Mouse (Mus musculus) midbrain, embryonic 14.5 days (tissue): ENCODE results near the gene Pcdh20. TPM values are rescaled to one million over a fixed set of nuclear protein-coding genes. Genes with fewer than 3 reads are reported as not detected.

Source experiments
- ATAC-seq: fragments of 200-750 bp; cut with Nextera tagmentation; 2 replicates; pipeline ENCODE4 v1.8.0; 2017; ENCODE audit warnings: moderate number of reproducible peaks, moderate library complexity; ENCODE audit not compliant: low FRiP score, low TSS enrichment
- DNase-seq: peaks from one replicate; pipeline ENCODE4 v3.0.0-alpha.2; 2015
- H3K27ac ChIP-seq: fragments of 300-500 bp; sonication (generic); replicated peaks from 2 replicates; pipeline ENCODE4 v1.5.1; 2014; ENCODE audit warnings: mild to moderate bottlenecking, low read depth, low read length, moderate library complexity
- H3K27me3 ChIP-seq: fragments of 300-500 bp; sonication (generic); 2 replicates; pipeline ENCODE4 v1.6.1; 2014; ENCODE audit warnings: low read length, control low read depth, mixed read lengths; ENCODE audit not compliant: control insufficient read depth, insufficient read depth
- H3K36me3 ChIP-seq: fragments of 300-500 bp; sonication (generic); 2 replicates; pipeline ENCODE4 v1.6.1; 2014; ENCODE audit warnings: low read length, control low read depth; ENCODE audit not compliant: control insufficient read depth, insufficient read depth
- H3K4me1 ChIP-seq: fragments of 300-500 bp; sonication (generic); 2 replicates; pipeline ENCODE4 v1.6.1; 2014; ENCODE audit warnings: mild to moderate bottlenecking, antibody characterized with exemption, low read length, control low read depth; ENCODE audit not compliant: control insufficient read depth, insufficient read depth
- H3K4me2 ChIP-seq: fragments of 300-500 bp; sonication (generic); 2 replicates; pipeline ENCODE4 v1.6.1; 2014; ENCODE audit warnings: mild to moderate bottlenecking, low read length, moderate library complexity
- H3K4me3 ChIP-seq: fragments of 300-500 bp; sonication (generic); replicated peaks from 2 replicates; pipeline ENCODE4 v1.5.1; 2014; ENCODE audit warnings: low read depth, low read length
- H3K9ac ChIP-seq: fragments of 300-500 bp; sonication (generic); replicated peaks from 2 replicates; pipeline ENCODE4 v1.6.1; 2014; ENCODE audit warnings: mild to moderate bottlenecking, low read length, moderate library complexity
- H3K9me3 ChIP-seq: fragments of 300-500 bp; sonication (generic); 2 replicates; pipeline ENCODE4 v1.6.1; 2016; ENCODE audit warnings: low read length, control low read depth, mixed read lengths; ENCODE audit not compliant: control insufficient read depth
- WGBS: fragments of 180-500 bp; shearing (Covaris S2); extraction: QIAGEN DNeasy Blood & Tissue Kit; methylation state at CpG from one replicate; pipeline ENCODE4 v1.1.7; 2014; 5-methylcytosine and 5-hydroxymethylcytosine counted together
- polyA plus RNA-seq: library from polyadenylated mRNA; unstranded; fragments of >200 nt; fragmentation: Nextera tagmentation; extraction: Ambion mirVana; gene quantifications from 2 replicates; pipeline ENCODE4 v1.2.1, GENCODE M21; 2014

Gene Pcdh20
- polyA plus RNA-seq: 4.6 and 5.9 TPM in 2 replicates

DNA sequence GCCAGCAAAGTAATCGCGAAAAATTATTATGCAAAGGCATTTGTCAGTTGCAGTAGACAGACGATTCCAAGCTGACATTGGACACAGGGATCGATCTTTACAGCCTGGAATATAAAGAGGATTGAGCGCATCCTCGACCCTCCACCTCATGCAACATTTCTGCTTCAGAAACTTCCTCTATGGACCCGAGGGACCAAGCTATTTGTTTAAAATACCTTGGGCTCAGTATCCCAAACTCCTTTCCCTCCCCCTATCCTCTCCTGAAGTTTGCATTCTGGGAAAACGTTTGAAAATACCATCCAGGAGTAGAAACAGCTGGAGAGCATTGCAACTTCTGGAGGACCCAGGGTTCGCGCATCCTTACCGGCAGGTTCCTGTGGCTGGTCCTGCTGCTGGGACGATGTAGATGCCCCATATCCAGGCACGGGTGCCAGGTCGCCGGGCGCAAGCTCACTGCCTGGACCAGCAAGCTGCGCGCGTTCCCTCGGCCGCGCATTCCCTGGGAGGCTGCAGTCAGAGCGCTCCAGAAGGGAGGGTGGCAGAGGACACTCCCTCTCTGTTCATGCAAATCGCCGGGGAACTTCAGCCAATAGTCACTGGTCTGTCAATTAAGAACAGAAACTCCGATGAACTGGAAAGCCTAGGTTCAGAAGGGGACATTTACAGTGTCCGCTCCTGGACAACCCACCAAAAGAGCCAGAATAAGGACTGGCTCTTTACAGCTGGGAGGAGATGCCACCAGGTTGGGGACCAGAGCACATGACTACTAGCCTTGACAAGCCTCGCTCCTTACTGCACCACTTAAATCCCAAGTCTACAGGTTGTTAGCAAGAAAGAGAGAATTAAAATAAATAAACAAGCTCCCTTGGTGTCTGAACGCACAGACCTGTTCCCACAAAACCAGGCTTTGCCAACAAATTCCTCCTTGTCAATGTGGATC is at the start of gene Pcdh20:
Gene Pcdh20 (minus strand): TSS at position 902 of the 940 bp plus-strand sequence.
- Histone ChIP-seq H3K4me1 (peaks cover 16% of the 10 kb centered on the region; the same call in 1 of the 2 replicates), H3K9me3 (no peaks in the 10 kb centered on the region), H3K27me3 (no peaks in the 10 kb centered on the region), H3K27ac (no peak within 1 kb of the TSS), H3K4me3 (peak within 1 kb of the TSS; percentile 47), H3K36me3 (no peaks in the 10 kb centered on the region), H3K4me2 (peak within 1 kb of the TSS; percentile 74), H3K9ac (peak within 1 kb of the TSS; percentile 32)
- 1% methylated on average over 29 of the region's 29 CpGs for WGBS
- DNase-seq (peak; percentile 74), ATAC-seq (peak; percentile 76)

DNA sequence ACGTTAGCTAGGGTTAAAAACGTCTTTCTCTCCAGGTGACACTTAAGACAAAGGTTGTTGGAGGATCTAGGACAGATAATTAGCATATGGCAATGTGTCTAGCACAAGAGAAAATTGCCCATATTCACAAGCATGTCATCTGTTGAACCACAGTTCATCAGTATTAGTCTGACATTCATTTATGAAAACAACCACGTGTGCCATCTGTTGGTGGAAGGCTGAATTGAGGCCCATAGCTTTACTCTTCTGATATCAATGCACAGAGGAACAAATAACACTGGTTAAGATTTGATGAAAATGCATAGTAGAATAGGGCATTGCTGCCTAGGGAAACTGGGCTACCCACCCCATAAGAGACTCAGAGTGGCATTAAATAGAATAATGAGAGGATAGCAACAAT is 8.7 kb upstream of the Pcdh20 start:
- ATAC-seq: peak; percentile 14; the same call in 1 of the 2 replicates
- H3K36me3 ChIP-seq: no peaks in the 10 kb centered on the region
- H3K4me2 ChIP-seq: no peak overlapping the region
- 48% methylated on average over 3 of the region's 3 CpGs for WGBS
- peak; percentile 77 for DNase-seq
- no peaks in the 10 kb centered on the region for H3K27me3 ChIP-seq
- no peaks in the 10 kb centered on the region for H3K4me1 ChIP-seq
- no peak overlapping the region for H3K4me3 ChIP-seq
- H3K9me3 ChIP-seq: no peaks in the 10 kb centered on the region
- H3K27ac ChIP-seq: no peak overlapping the region
- H3K9ac ChIP-seq: no peak overlapping the region

DNA sequence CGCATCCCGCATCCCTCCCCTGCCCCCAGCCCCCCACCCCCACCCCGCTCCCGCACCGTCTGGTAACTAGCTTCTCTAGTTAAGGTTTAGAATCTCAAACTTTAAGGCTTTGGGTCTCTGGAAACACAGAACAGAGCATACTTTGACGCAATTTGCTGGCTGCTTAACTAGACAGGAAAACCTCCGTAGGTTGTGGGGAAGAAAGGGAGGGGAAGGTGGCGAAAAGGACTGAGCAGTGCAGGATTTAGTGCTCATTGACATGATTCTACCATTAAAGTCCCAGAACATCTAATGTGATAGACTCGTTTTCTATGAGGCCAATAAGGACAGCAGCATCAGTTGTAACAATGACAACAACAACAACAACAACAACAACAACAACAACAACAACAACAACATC is 1.2 kb downstream of the Pcdh20 start:
- DNase-seq: peak; percentile 52
- no peak overlapping the region for H3K27ac ChIP-seq
- peak overlapping the region; percentile 74 for H3K4me2 ChIP-seq
- peak overlapping the region; percentile 47 for H3K4me3 ChIP-seq
- peak overlapping the region; percentile 38; the same call in 1 of the 2 replicates for H3K9ac ChIP-seq
- peaks cover 16% of the 10 kb centered on the region; the same call in 1 of the 2 replicates for H3K4me1 ChIP-seq
- no peaks in the 10 kb centered on the region for H3K27me3 ChIP-seq
- 0% methylated on average over 9 of the region's 9 CpGs for WGBS
- no peak for ATAC-seq
- H3K36me3 ChIP-seq: no peaks in the 10 kb centered on the region
- H3K9me3 ChIP-seq: no peaks in the 10 kb centered on the region

DNA sequence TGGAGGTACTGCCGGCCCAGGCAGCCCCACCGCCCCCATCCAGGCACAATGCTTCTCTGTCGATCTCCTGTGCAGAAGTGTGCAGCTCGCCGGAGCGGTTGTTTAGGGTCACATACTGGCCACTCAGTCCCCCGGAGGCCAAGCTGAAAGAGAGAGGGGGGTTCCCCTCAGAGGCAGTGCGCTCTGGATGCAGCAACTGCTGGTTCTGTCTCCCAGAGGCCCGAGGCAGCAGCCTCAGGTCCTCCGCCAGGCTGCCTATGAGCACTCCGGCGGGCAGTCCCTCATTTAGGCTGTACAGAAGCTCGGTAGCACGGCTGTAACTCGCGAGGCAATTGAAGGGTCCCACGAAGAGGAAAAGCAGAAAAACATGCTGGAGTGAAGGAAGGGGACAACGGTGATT is 1.8 kb downstream of the Pcdh20 start:
- WGBS: under 1% methylated on average over 18 of the region's 18 CpGs
- Histone ChIP-seq H3K4me2 (peak overlapping the region; percentile 74), H3K4me3 (peak overlapping the region; percentile 47), H3K9me3 (no peaks in the 10 kb centered on the region), H3K36me3 (no peaks in the 10 kb centered on the region), H3K9ac (peak overlapping the region; percentile 38; the same call in 1 of the 2 replicates), H3K27me3 (no peaks in the 10 kb centered on the region), H3K4me1 (peaks cover 16% of the 10 kb centered on the region; the same call in 1 of the 2 replicates), H3K27ac (no peak overlapping the region)
- DNase-seq (peak; percentile 62), ATAC-seq (peak; percentile 52; the same call in 1 of the 2 replicates)

DNA sequence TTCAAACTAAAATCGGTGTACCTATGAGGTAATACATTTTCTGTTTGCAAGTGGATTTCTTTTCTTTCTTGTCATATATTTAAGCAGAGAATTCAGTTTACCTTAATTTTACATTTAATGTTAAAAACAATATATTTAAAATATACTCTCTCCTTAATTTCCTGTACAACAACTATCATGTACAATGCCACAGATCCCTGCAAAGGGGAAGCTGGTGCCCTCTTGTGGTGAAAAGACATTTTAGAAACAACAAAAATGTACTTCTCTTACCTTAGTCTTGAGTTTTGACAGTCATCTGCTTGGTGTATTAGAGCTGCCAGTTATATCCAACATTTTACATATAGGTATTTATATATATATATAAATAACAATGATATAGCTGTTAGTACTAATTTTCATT is 4.8 kb downstream of the Pcdh20 start:
- no peak overlapping the region for H3K27ac ChIP-seq
- no peak overlapping the region for H3K4me3 ChIP-seq
- H3K9me3 ChIP-seq: no peaks in the 10 kb centered on the region
- 0 out of 2 replicates have a peak overlapping the region, but pooled peaks have one; percentile 2 for H3K4me2 ChIP-seq
- no peaks in the 10 kb centered on the region for H3K36me3 ChIP-seq
- WGBS: 96% methylated on average over 1 of the region's 1 CpGs
- DNase-seq: peak; percentile 86
- H3K27me3 ChIP-seq: no peaks in the 10 kb centered on the region
- no peak for ATAC-seq
- no peak overlapping the region for H3K9ac ChIP-seq
- H3K4me1 ChIP-seq: peaks cover 16% of the 10 kb centered on the region; the same call in 1 of the 2 replicates

DNA sequence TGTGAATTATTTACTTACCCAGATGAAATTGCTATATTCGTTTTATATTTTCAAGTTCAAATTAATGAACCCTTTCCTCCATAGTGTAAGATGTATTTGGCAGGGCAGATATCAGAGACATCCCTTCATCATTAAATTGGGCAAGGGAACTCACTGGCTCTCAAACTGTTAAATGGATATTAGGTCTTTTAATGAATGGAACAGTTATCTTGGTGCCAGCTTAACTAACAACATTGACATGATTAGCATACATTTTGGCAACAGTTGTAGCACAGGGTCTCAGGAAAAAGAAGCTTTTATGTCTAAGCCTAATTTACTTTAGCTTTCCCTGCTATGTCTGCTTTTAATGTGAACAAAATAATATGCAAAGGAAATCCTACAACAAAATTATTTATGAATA is 6.8 kb downstream of the Pcdh20 start:
- no peak for ATAC-seq
- WGBS: 68% methylated on average over 1 of the region's 1 CpGs

DNA sequence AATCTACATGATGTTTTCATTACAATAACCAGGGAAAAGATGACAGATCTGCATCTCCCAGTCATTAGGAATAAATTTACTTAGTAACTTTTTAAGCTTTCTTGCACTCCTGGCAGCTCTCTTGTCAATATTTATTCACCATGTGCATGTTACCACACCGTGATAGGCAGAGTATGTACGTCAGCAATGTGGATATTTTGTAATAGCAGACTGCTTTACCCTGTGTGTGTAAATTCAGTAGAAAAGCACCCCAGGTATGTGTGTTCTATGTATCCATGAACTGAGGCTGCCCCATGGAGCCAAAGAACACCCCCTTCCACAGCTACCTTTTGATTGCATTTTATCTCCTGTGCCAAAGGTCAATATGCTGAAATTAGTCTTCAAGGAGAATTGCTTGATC is 7.8 kb downstream of the Pcdh20 start:
- no peak for ATAC-seq
- Histone ChIP-seq H3K27me3 (no peaks in the 10 kb centered on the region), H3K4me2 (no peak overlapping the region), H3K4me1 (no peaks in the 10 kb centered on the region), H3K27ac (no peak overlapping the region), H3K9ac (no peak overlapping the region), H3K4me3 (no peak overlapping the region), H3K36me3 (no peaks in the 10 kb centered on the region), H3K9me3 (no peaks in the 10 kb centered on the region)
- DNase-seq: no peak
- WGBS: 77% methylated on average over 2 of the region's 2 CpGs

More for the DNA sequence above, 6.8 kb downstream of the Pcdh20 start:
- Histone ChIP-seq H3K4me3 (no peak overlapping the region), H3K9ac (no peak overlapping the region), H3K4me2 (no peak overlapping the region), H3K36me3 (no peaks in the 10 kb centered on the region), H3K9me3 (no peaks in the 10 kb centered on the region), H3K27ac (no peak overlapping the region), H3K27me3 (no peaks in the 10 kb centered on the region), H3K4me1 (peaks cover 2% of the 10 kb centered on the region; the same call in 1 of the 2 replicates)
- peak; percentile 32 for DNase-seq

DNA sequence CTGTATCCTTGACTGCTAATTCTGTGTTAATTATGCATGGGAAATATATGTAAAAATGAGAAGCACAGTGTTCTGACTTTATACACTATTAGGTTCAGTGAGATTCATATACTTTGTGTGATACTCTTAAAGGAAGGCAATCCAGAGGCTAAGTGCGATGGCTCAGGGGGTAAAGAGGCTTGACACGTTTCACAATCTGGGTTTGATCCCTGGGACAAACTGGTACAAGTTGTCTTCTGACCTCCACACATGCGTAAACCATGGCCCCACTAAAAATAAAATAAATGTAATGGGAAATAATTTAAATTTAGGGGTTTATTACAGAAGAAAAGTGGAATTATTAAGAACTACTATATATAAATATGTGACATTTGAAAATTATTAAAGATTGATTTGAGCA is 8.3 kb downstream of the Pcdh20 start:
- DNase-seq: no peak
- no peaks in the 10 kb centered on the region for H3K27me3 ChIP-seq
- H3K4me1 ChIP-seq: no peaks in the 10 kb centered on the region
- 91% methylated on average over 3 of the region's 3 CpGs for WGBS
- no peak for ATAC-seq
- no peak overlapping the region for H3K4me2 ChIP-seq
- no peak overlapping the region for H3K4me3 ChIP-seq
- no peaks in the 10 kb centered on the region for H3K36me3 ChIP-seq
- H3K9me3 ChIP-seq: no peaks in the 10 kb centered on the region
- H3K9ac ChIP-seq: no peak overlapping the region
- no peak overlapping the region for H3K27ac ChIP-seq
